Mouse (Mus musculus) C2C12 (cell line): ENCODE measurements around the gene Spn. TPM values are rescaled to one million over a fixed set of nuclear protein-coding genes. Genes with fewer than 3 reads are reported as not detected.

Experiments
- H3K27me3 ChIP-seq: one replicate; pipeline ENCODE4 v1.6.1; 2011; ENCODE audit not compliant: control insufficient read depth, insufficient read depth, insufficient read length
- H3K36me3 ChIP-seq: one replicate; pipeline ENCODE4 v1.6.1; 2011; ENCODE audit not compliant: control insufficient read depth, insufficient read depth
- H3K4me3 ChIP-seq: one replicate; pipeline ENCODE4 v1.5.1; 2011; ENCODE audit warnings: mild to moderate bottlenecking, control low read depth; ENCODE audit not compliant: poor library complexity, insufficient read depth, severe bottlenecking
- H3K79me2 ChIP-seq: one replicate; pipeline ENCODE4 v1.6.1; 2011; ENCODE audit not compliant: control insufficient read depth, insufficient read depth
- H3K79me3 ChIP-seq: one replicate; pipeline ENCODE4 v1.6.1; 2011; ENCODE audit warnings: low read depth, control low read depth
- H3ac ChIP-seq: one replicate; pipeline ENCODE3; 2011; ENCODE audit warnings: low read depth; ENCODE audit not compliant: control insufficient read depth, insufficient read length
- CEBPB ChIP-seq: IDR thresholded peaks from one replicate; pipeline ENCODE4 v1.6.1; 2011; ENCODE audit warnings: low read depth, mild to moderate bottlenecking, control low read depth, moderate library complexity
- CTCF ChIP-seq: IDR thresholded peaks from one replicate; pipeline ENCODE4 v1.5.1; 2011; ENCODE audit not compliant: control insufficient read depth, insufficient read depth, insufficient read length
- FOSL1 ChIP-seq: IDR thresholded peaks from one replicate; pipeline ENCODE4 v1.8.0; 2011; ENCODE audit warnings: mild to moderate bottlenecking, low read length; ENCODE audit not compliant: poor library complexity, insufficient read depth, severe bottlenecking
- MAX ChIP-seq: IDR thresholded peaks from one replicate; pipeline ENCODE4 v1.6.1; 2011; ENCODE audit warnings: mild to moderate bottlenecking, control low read depth
- MYOD1 ChIP-seq: IDR thresholded peaks from one replicate; pipeline ENCODE4 v1.6.1; 2011; ENCODE audit warnings: low read depth; ENCODE audit not compliant: control insufficient read depth, insufficient read length
- MYOG ChIP-seq: IDR thresholded peaks from one replicate; pipeline ENCODE4 v1.6.1; 2011; ENCODE audit not compliant: control insufficient read depth, insufficient read length; ENCODE audit errors: extremely low read depth
- USF1 ChIP-seq: IDR thresholded peaks from one replicate; pipeline ENCODE4 v1.6.1; 2011; ENCODE audit warnings: low read depth, mild to moderate bottlenecking, control low read depth, moderate library complexity
- polyA plus RNA-seq: library from polyadenylated mRNA; unstranded; fragments of >200 nt; fragmentation: generic; extraction: Trizol; gene quantifications from one replicate; pipeline ENCODE4 v1.2.1, GENCODE M21; 2012; ENCODE audit warnings: missing spikeins

Spn gene
- polyA plus RNA-seq, 1 experiment: 23.1 TPM

DNA sequence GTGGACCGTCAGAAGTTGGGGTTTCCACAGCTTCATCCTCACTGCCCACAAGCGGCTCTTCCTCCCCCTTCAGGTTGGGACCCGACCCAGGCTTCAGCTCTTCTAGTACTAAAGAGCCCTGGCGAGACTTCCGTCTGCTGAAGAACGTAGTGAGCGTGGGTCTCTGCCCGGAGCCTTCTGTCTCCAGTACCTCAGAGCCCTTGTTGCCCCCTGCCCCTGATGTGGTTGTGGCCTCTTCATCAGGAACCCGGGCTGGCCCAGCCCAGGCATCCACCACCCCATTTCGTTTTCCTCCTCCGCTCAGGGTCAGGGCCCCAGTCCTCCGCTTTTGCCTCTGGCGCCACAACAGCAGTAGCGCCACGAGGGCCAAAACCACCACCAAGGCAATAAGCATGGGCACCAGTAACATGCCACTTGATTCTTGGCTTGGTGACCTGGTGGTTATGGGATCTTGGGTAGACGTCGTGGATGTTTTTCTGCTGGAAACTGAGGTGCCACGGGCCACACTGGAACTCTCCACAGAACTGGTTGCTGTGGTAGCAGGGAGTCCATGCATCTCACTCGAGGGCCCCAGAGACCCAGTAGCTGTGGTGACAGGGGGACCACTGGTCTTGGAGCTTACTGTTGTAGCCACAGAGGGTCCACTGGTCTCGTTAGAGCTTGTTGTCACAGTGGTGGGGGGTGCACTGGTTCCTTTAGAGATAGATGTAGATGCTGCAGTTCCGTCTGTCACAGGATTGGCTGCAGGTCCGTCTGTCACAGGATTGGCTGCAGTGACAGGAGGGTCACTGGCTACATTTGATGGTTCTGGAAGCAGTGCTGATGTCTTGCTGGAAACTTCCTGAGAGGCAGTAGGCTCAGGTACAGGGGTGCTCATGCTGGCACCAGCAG lies 1.2 kb downstream of the Spn start:
- no peak for TF ChIP-seq CTCF
- no peak for TF ChIP-seq USF1
- TF ChIP-seq MYOD1: no peak
- no peak for TF ChIP-seq CEBPB
- TF ChIP-seq MAX: no peak
- no peak for TF ChIP-seq FOSL1
- H3K4me3 ChIP-seq: no peak overlapping the region
- no peaks in the 10 kb centered on the region for H3K36me3 ChIP-seq
- H3ac ChIP-seq: no peak overlapping the region
- no peaks in the 10 kb centered on the region for H3K27me3 ChIP-seq
- H3K79me3 ChIP-seq: no peaks in the 10 kb centered on the region
- no peaks in the 10 kb centered on the region for H3K79me2 ChIP-seq

DNA sequence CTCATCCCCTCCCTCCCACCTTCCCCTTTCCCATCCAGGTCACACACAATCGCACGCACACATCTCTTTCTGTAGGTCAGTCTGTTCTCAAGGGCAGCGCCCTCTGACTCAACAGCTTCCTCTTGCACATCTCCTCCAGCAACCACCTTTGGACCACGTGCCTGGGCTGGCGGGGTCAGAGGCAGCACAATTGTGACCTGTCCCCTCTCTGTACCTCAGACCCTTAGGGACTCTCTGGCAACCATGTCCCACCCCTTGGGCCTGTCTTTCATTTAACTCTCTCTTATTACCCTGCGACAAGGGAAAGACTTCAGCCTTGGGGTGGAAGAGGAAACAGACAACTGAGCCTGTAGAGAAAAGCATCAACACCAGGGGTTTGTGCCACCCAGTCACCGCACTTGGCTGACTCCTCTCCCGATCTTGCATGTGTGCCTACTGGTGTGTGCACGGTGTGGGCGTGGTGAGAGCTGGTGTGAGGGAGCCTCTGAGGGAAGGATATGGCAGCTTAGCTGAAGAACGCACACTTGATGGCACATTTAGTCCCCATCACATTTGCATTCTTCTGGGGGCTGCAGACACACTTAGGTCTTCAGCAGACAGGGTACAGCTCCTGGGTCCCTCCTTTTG lies 2.7 kb downstream of the Spn start:
- Histone ChIP-seq H3K36me3 (no peaks in the 10 kb centered on the region), H3K27me3 (no peaks in the 10 kb centered on the region), H3K79me3 (no peaks in the 10 kb centered on the region), H3ac (no peak overlapping the region), H3K4me3 (no peak overlapping the region), H3K79me2 (no peaks in the 10 kb centered on the region)
- TF ChIP-seq USF1 (no peak), MYOG (no peak), CTCF (no peak), MYOD1 (no peak), FOSL1 (no peak), CEBPB (no peak), MAX (no peak)

DNA sequence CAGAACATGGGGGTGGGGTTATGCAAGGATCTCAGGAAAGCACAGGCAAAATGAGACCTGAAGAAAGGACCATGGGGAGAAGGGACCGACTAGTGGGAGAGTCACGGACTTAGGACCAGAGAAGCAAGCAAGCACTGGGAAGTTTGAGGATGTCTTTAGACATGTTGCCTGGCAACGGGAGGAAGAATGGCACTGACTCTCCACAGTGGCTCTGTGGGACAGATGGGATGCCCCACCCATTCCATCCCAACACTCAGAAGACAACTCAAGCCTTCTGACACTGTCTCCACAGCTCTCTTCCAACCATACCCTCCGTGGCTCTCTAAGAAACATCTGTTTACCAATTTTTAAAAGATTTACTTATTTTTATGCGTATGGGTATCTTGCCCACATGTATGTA lies 4.5 kb downstream of the Spn start:
- no peaks in the 10 kb centered on the region for H3K36me3 ChIP-seq
- H3K79me3 ChIP-seq: no peaks in the 10 kb centered on the region
- H3K79me2 ChIP-seq: no peaks in the 10 kb centered on the region
- H3ac ChIP-seq: no peak overlapping the region
- no peaks in the 10 kb centered on the region for H3K27me3 ChIP-seq
- TF ChIP-seq MYOG (no peak), MAX (no peak), CEBPB (no peak), CTCF (no peak), MYOD1 (no peak), FOSL1 (no peak), USF1 (no peak)
- H3K4me3 ChIP-seq: no peak overlapping the region

- Histone ChIP-seq H3K79me2 (no peaks in the 10 kb centered on the region), H3K27me3 (no peaks in the 10 kb centered on the region), H3ac (no peak overlapping the region), H3K4me3 (no peak overlapping the region), H3K36me3 (no peaks in the 10 kb centered on the region), H3K79me3 (no peaks in the 10 kb centered on the region)
- TF ChIP-seq CTCF (no peak), USF1 (no peak), MAX (no peak), MYOD1 (no peak), MYOG (no peak), CEBPB (no peak), FOSL1 (no peak)
Measured at GRCm38 (mm10) chr7:127129638-127130037, 8.0 kb downstream of the Spn start.

DNA sequence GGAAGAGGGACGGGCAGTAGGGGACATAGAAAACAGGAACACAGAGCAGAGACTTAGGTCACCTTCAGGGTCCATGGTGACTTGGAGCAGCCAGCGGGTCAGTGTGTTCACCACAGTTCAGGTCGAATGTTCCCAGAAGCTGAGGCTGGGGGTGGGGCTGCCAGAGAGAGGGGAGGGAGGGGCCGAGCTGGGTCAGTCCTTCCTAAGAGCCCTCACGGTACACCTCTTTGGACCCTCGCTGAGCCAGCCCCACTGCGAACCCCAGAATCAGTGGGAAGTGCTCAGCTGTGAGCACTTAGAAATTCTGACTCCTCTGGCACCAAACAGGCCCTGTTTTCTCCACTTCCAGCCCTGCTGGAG lies 15.7 kb downstream of the Spn start, which contains the start of gene Qprt:
Qprt (minus strand) TSS at position 316 of the 360 bp plus-strand sequence.
- no peaks in the 10 kb centered on the region for H3K36me3 ChIP-seq
- TF ChIP-seq MYOG (no peak), CEBPB (no peak), MAX (no peak), MYOD1 (no peak)
- H3K79me3 ChIP-seq: no peaks in the 10 kb centered on the region
- no peak within 1 kb of the TSS for H3ac ChIP-seq
- no peak within 1 kb of the TSS for H3K4me3 ChIP-seq
- no peaks in the 10 kb centered on the region for H3K79me2 ChIP-seq
- peaks cover 3% of the 10 kb centered on the region for H3K27me3 ChIP-seq

- Histone ChIP-seq H3K4me3 (no peak overlapping the region), H3ac (no peak overlapping the region), H3K27me3 (peaks cover 3% of the 10 kb centered on the region), H3K36me3 (no peaks in the 10 kb centered on the region), H3K79me3 (no peaks in the 10 kb centered on the region), H3K79me2 (no peaks in the 10 kb centered on the region)
- TF ChIP-seq MYOG (no peak), CEBPB (no peak), CTCF (no peak), MYOD1 (no peak), FOSL1 (no peak), USF1 (no peak), MAX (no peak)
Measured at GRCm38 (mm10) chr7:127121061-127121910, 16.3 kb downstream of the Spn start.
